22 mouse cellular contexts compared by ENCODE assay signal in genomic region chr17:30112555-30113305, GRCm38 (mm10).
DNase-seq lines count a peak whose midpoint lies in the region; ATAC-seq and TF ChIP-seq lines count a peak whose summit lies in the region.
"Had no signal": no experiment of that assay in that cellular context is flagged by ENCODE, and none has a peak within 500 bp of the region (broad histone marks: within the 10 kb centered on the region; RNA-seq: fewer than 3 reads in every experiment).

No protein-coding gene starts in this region.

- no peak for TF ChIP-seq EP300 in liver, postnatal 0 days (IDR thresholded peaks at IDR 0.05; ENCODE audit: low read depth)

- no peak overlapping the region for H3K27ac ChIP-seq in liver, embryonic 11.5 days (ENCODE audit: low read depth, low read length)
- no peak overlapping the region for H3K27ac ChIP-seq in liver, postnatal 0 days (ENCODE audit: low read depth)
- no peak overlapping the region for H3K27ac ChIP-seq in liver, embryonic 16.5 days (ENCODE audit: low read length)
- H3K27ac ChIP-seq: embryonic facial prominence, embryonic 12.5 days; heart, embryonic 10.5 days; hindbrain, embryonic 13.5 days; intestine, embryonic 15.5 days; limb, embryonic 12.5 days; midbrain, embryonic 13.5 days; stomach, embryonic 15.5 days had no signal

- TF ChIP-seq CTCF in liver, postnatal 0 days (IDR thresholded peaks at IDR 0.05; ENCODE audit: low read depth) = no peak
- TF ChIP-seq CTCF in G1E (IDR thresholded peaks at IDR 0.05; ENCODE audit: low read depth, low read length) = no peak

- H3K9me3 ChIP-seq in liver, embryonic 11.5 days (ENCODE audit: control insufficient read depth, low read length) = no peaks in the 10 kb centered on the region
- no peaks in the 10 kb centered on the region for H3K9me3 ChIP-seq in liver, postnatal 0 days (ENCODE audit: low read length)
- no peaks in the 10 kb centered on the region for H3K9me3 ChIP-seq in G1E (replicated peaks)
- no peaks in the 10 kb centered on the region for H3K9me3 ChIP-seq in liver, embryonic 16.5 days (replicated peaks; ENCODE audit: control insufficient read depth, low read length)
- H3K9me3 ChIP-seq: embryonic facial prominence, embryonic 12.5 days; heart, embryonic 10.5 days; hindbrain, embryonic 13.5 days; intestine, embryonic 15.5 days; limb, embryonic 12.5 days; midbrain, embryonic 13.5 days; stomach, embryonic 15.5 days had no signal

- peaks cover 20% of the 10 kb centered on the region for H3K4me1 ChIP-seq in liver, embryonic 11.5 days (replicated peaks; ENCODE audit: control insufficient read depth, insufficient read depth, low read length)
- H3K4me1 ChIP-seq in liver, postnatal 0 days (ENCODE audit: insufficient read depth) = peaks cover 7% of the 10 kb centered on the region
- peaks cover 23% of the 10 kb centered on the region for H3K4me1 ChIP-seq in G1E (ENCODE audit: insufficient read depth, low read depth, low read length)
- H3K4me1 ChIP-seq in liver, embryonic 16.5 days (ENCODE audit: control insufficient read depth, low read depth, low read length) = peaks cover 9% of the 10 kb centered on the region
- H3K4me1 ChIP-seq: limb, embryonic 12.5 days had no signal

- DNase-seq in liver, embryonic 11.5 days (ENCODE audit: low spot score) = no peak
- no peak for DNase-seq in liver, postnatal 0 days
- no peak for DNase-seq in G1E (ENCODE audit: low spot score)
- DNase-seq in cerebellum, adult 11-12 months = no peak
- DNase-seq in cerebellum, postnatal 36 days = no peak
- no peak for DNase-seq in left cerebral cortex, adult 18-20 months (ENCODE audit: low spot score in 2 of 2)
- DNase-seq: adrenal gland, postnatal 36 days; cerebellum, adult 8-10 months; forebrain, postnatal 0 days; heart, postnatal 10 days; kidney, postnatal 36 days; lung, embryonic 14.5 days; lung, postnatal 4 days had no signal

- no peak overlapping the region for H3K9ac ChIP-seq in liver, embryonic 11.5 days (ENCODE audit: low read depth, low read length)
- no peak overlapping the region for H3K9ac ChIP-seq in liver, postnatal 0 days (replicated peaks)
- H3K9ac ChIP-seq in liver, embryonic 16.5 days (ENCODE audit: low read depth, low read length) = no peak overlapping the region
- H3K9ac ChIP-seq: embryonic facial prominence, embryonic 12.5 days; forebrain, postnatal 0 days; hindbrain, embryonic 13.5 days; intestine, embryonic 15.5 days; limb, embryonic 12.5 days; lung, embryonic 14.5 days; midbrain, embryonic 13.5 days; stomach, embryonic 15.5 days had no signal

- H3K4me3 ChIP-seq in liver, embryonic 11.5 days (ENCODE audit: low read depth, low read length) = no peak overlapping the region
- H3K4me3 ChIP-seq in liver, postnatal 0 days (ENCODE audit: low read depth, low read length) = no peak overlapping the region
- H3K4me3 ChIP-seq in G1E (ENCODE audit: low read depth, low read length) = no peak overlapping the region
- H3K4me3 ChIP-seq in liver, embryonic 16.5 days (ENCODE audit: low read depth, low read length) = no peak overlapping the region
- H3K4me3 ChIP-seq: embryonic facial prominence, embryonic 12.5 days; heart, embryonic 10.5 days; hindbrain, embryonic 13.5 days; intestine, embryonic 15.5 days; limb, embryonic 12.5 days; midbrain, embryonic 13.5 days; stomach, embryonic 15.5 days had no signal

- no peaks in the 10 kb centered on the region for H3K27me3 ChIP-seq in liver, embryonic 11.5 days (replicated peaks; ENCODE audit: control insufficient read depth, insufficient read depth, low read length)
- H3K27me3 ChIP-seq in liver, postnatal 0 days (ENCODE audit: insufficient read depth, low read length) = no peaks in the 10 kb centered on the region
- no peaks in the 10 kb centered on the region for H3K27me3 ChIP-seq in G1E (ENCODE audit: insufficient read depth, low read length)
- H3K27me3 ChIP-seq in liver, embryonic 16.5 days (ENCODE audit: control insufficient read depth, insufficient read depth, low read depth, low read length) = no peaks in the 10 kb centered on the region
- H3K27me3 ChIP-seq: embryonic facial prominence, embryonic 12.5 days; hindbrain, embryonic 13.5 days; intestine, embryonic 15.5 days; limb, embryonic 12.5 days; midbrain, embryonic 13.5 days; stomach, embryonic 15.5 days had no signal

- peak; percentile 75 for ATAC-seq in liver, embryonic 11.5 days (replicated peaks; ENCODE audit: low FRiP score)
- no peak for ATAC-seq in liver, postnatal 0 days
- ATAC-seq in G1E (ENCODE audit: extremely low read depth, insufficient number of reproducible peaks, low FRiP score, poor library complexity, severe bottlenecking) = peak; percentile 40; the same call in 1 of the 2 replicates
- ATAC-seq in erythroblast, adult 5-6 weeks (replicated peaks; ENCODE audit: low FRiP score, poor library complexity, severe bottlenecking) = peak; percentile 55; the same call in 1 of the 2 replicates
- peak; percentile 48; the same call in 1 of the 2 replicates for ATAC-seq in liver, embryonic 16.5 days (ENCODE audit: low read depth)
- ATAC-seq: forebrain, postnatal 0 days; intestine, embryonic 15.5 days; midbrain, embryonic 13.5 days had no signal

- peaks cover 3% of the 10 kb centered on the region; the same call in 1 of the 2 replicates for H3K36me3 ChIP-seq in liver, embryonic 11.5 days (ENCODE audit: control insufficient read depth, insufficient read depth, low read length)
- 0 out of 2 replicates have a peak, but pooled peaks cover 5% of the 10 kb centered on the region for H3K36me3 ChIP-seq in liver, postnatal 0 days (replicated peaks; ENCODE audit: insufficient read depth, low read length)
- peaks cover 33% of the 10 kb centered on the region for H3K36me3 ChIP-seq in G1E (replicated peaks)
- no peaks in the 10 kb centered on the region for H3K36me3 ChIP-seq in liver, embryonic 16.5 days (ENCODE audit: control insufficient read depth, insufficient read depth)
- H3K36me3 ChIP-seq: embryonic facial prominence, embryonic 12.5 days; hindbrain, embryonic 13.5 days; intestine, embryonic 15.5 days; stomach, embryonic 15.5 days had no signal

- 57% methylated on average over 7 of the region's 7 CpGs for WGBS in liver, embryonic 11.5 days
- WGBS in liver, postnatal 0 days (ENCODE audit: insufficient replicate concordance) = 52% methylated on average over 7 of the region's 7 CpGs
- 39% methylated on average over 7 of the region's 7 CpGs for WGBS in liver, embryonic 16.5 days (ENCODE audit: insufficient replicate concordance)

- no peak overlapping the region for H3K4me2 ChIP-seq in liver, embryonic 11.5 days
- H3K4me2 ChIP-seq in liver, postnatal 0 days (ENCODE audit: low read depth, low read length) = no peak overlapping the region
- H3K4me2 ChIP-seq in liver, embryonic 16.5 days (ENCODE audit: low read depth, low read length) = no peak overlapping the region
- H3K4me2 ChIP-seq: embryonic facial prominence, embryonic 12.5 days; hindbrain, embryonic 13.5 days; intestine, embryonic 15.5 days; limb, embryonic 12.5 days; lung, embryonic 14.5 days; midbrain, embryonic 13.5 days; stomach, embryonic 15.5 days had no signal
